Mouse (Mus musculus) heart, embryonic 16.5 days (tissue): ENCODE data around the gene Jakmip3. TPM values are rescaled to one million over a fixed set of nuclear protein-coding genes. Genes with fewer than 3 reads are reported as not detected.
A peak's percentile ranks its signal among the peaks of the same experiment; 100 is the strongest.

Experiments used
- ATAC-seq: fragments of 200-750 bp; cut with Nextera tagmentation; replicated peaks from 2 replicates; pipeline ENCODE4 v1.8.0; 2017; ENCODE audit warnings: moderate number of reproducible peaks; ENCODE audit not compliant: insufficient read depth, low FRiP score; ENCODE audit errors: extremely low read depth
- H3K27ac ChIP-seq: fragments of 300-500 bp; sonication (generic); 2 replicates; pipeline ENCODE4 v1.5.1; 2014; ENCODE audit warnings: mild to moderate bottlenecking, low read length, control low read depth, moderate library complexity
- H3K27me3 ChIP-seq: fragments of 300-500 bp; sonication (generic); 2 replicates; pipeline ENCODE4 v1.6.1; 2014; ENCODE audit warnings: low read length, mixed read lengths; ENCODE audit not compliant: control insufficient read depth, insufficient read depth
- H3K36me3 ChIP-seq: fragments of 300-500 bp; sonication (generic); 2 replicates; pipeline ENCODE4 v1.6.1; 2014; ENCODE audit not compliant: control insufficient read depth, insufficient read depth
- H3K4me1 ChIP-seq: fragments of 300-500 bp; sonication (generic); 2 replicates; pipeline ENCODE4 v1.6.1; 2014; ENCODE audit warnings: low read length, mixed read lengths; ENCODE audit not compliant: control insufficient read depth, insufficient read depth
- H3K4me2 ChIP-seq: fragments of 300-500 bp; sonication (generic); 2 replicates; pipeline ENCODE4 v1.6.1; 2014; ENCODE audit warnings: low read depth, mild to moderate bottlenecking, control low read depth, low read length
- H3K4me3 ChIP-seq: fragments of 300-500 bp; sonication (generic); 2 replicates; pipeline ENCODE4 v1.5.1; 2014; ENCODE audit warnings: mild to moderate bottlenecking, control low read depth, low read length
- H3K9ac ChIP-seq: fragments of 300-500 bp; sonication (generic); 2 replicates; pipeline ENCODE4 v1.6.1; 2014; ENCODE audit warnings: low read length, control low read depth
- H3K9me3 ChIP-seq: fragments of 300-500 bp; sonication (generic); replicated peaks from 2 replicates; pipeline ENCODE4 v1.6.1; 2016; ENCODE audit warnings: low read length; ENCODE audit not compliant: control insufficient read depth
- WGBS: fragments of 180-500 bp; shearing (Covaris S2); extraction: QIAGEN DNeasy Blood & Tissue Kit; methylation state at CpG from one replicate; pipeline ENCODE4 v1.1.7; 2014; 5-methylcytosine and 5-hydroxymethylcytosine counted together
- polyA plus RNA-seq: library from polyadenylated mRNA; unstranded; fragments of >200 nt; fragmentation: Nextera tagmentation; extraction: Ambion mirVana; gene quantifications from 2 replicates; pipeline ENCODE4 v1.2.1, GENCODE M21; 2015

Jakmip3 gene
- polyA plus RNA-seq, 1 experiment from 2014 or later: not detected

- no peaks in the 10 kb centered on the region for H3K36me3 ChIP-seq
- H3K27ac ChIP-seq: no peak overlapping the region
- no peak overlapping the region for H3K4me3 ChIP-seq
- H3K9me3 ChIP-seq: no peaks in the 10 kb centered on the region
- no peak overlapping the region for H3K4me2 ChIP-seq
- 65% methylated on average over 10 of the region's 10 CpGs for WGBS
- H3K9ac ChIP-seq: no peak overlapping the region
- H3K4me1 ChIP-seq: no peaks in the 10 kb centered on the region
- ATAC-seq: no peak
- H3K27me3 ChIP-seq: 0 out of 2 replicates have a peak, but pooled peaks cover 3% of the 10 kb centered on the region
Measured at GRCm38 (mm10) chr7:139103960-139104381, 163.4 kb downstream of the Jakmip3 start.

DNA sequence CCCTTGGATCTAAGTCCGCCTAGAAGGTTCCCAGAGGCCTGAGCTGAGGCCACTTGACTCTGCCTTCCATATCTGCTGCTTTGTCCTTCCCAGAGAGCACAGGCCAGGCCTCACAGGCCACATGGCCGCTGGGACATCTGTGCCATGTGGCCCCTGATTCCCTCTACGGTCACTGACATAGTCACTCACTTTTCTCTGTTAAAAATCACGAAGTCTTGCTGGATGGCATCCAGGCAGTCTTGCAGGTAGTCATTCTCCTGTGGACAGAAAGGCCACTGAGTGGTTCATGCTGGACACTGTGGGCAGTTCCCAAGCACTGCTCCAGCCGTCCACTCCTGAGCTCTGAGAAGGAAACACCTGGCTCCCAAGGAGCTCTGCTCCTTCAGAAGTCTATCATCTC lies 164.5 kb downstream of the Jakmip3 start:
- H3K27me3 ChIP-seq: 0 out of 2 replicates have a peak, but pooled peaks cover 3% of the 10 kb centered on the region
- WGBS: 74% methylated on average over 5 of the region's 5 CpGs
- no peak for ATAC-seq

GRCm38 (mm10) chr7:139105705-139106104 lies 165.2 kb downstream of the Jakmip3 start:
- Histone ChIP-seq H3K9me3 (no peaks in the 10 kb centered on the region), H3K4me3 (no peak overlapping the region), H3K27ac (no peak overlapping the region), H3K27me3 (0 out of 2 replicates have a peak, but pooled peaks cover 3% of the 10 kb centered on the region), H3K4me1 (no peaks in the 10 kb centered on the region), H3K4me2 (no peak overlapping the region), H3K36me3 (no peaks in the 10 kb centered on the region), H3K9ac (no peak overlapping the region)
- ATAC-seq: no peak
- 77% methylated on average over 7 of the region's 7 CpGs for WGBS

More for the DNA sequence above, 164.5 kb downstream of the Jakmip3 start:
- Histone ChIP-seq H3K27ac (no peak overlapping the region), H3K36me3 (no peaks in the 10 kb centered on the region), H3K4me3 (no peak overlapping the region), H3K9ac (no peak overlapping the region), H3K4me2 (no peak overlapping the region), H3K4me1 (no peaks in the 10 kb centered on the region), H3K9me3 (no peaks in the 10 kb centered on the region)

DNA sequence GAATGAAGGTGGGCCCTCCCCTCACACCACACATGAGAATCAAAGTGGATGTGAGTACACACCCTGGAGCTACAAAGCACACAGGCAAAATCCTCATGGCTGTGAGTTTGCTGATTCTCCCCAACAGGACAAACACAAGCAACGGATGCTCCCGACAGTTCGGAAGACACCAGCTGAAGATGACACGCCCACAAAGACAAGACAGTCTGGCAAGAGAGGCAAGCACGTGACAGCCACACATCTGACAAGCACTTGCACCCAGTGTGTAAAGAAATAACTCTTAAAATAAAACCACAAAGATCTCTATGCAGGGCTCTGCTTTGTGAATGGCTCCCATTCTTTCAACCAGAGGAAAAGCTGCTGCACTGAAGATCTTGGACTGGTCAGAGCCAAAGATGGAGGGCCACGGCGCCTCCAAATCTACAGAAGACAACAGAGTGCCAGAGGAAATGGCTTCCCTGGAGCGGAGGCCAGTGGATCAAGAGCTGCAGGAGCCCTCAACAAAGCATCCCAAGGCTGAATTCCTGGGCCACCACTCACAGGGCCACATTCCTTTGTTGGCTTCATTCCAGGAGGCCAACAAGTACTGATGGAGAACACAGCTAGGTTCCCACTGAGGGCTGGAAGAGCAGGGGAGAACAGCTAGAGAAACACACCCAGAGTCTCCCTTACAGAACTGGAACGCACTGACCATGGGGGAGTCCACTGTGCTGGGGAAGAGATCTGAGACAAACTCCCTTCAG lies 167.5 kb downstream of the Jakmip3 start:
- 78% methylated on average over 9 of the region's 9 CpGs for WGBS

GRCm38 (mm10) chr7:139119152-139119774 lies 178.7 kb downstream of the Jakmip3 start:
- H3K36me3 ChIP-seq: no peaks in the 10 kb centered on the region
- no peak overlapping the region for H3K4me3 ChIP-seq
- ATAC-seq: peak; percentile 67
- H3K9me3 ChIP-seq: no peaks in the 10 kb centered on the region
- H3K4me2 ChIP-seq: no peak overlapping the region
- no peaks in the 10 kb centered on the region for H3K27me3 ChIP-seq
- 36% methylated on average over 13 of the region's 13 CpGs for WGBS
- H3K27ac ChIP-seq: no peak overlapping the region
- H3K4me1 ChIP-seq: no peaks in the 10 kb centered on the region
- no peak overlapping the region for H3K9ac ChIP-seq

More for the DNA sequence above, 167.5 kb downstream of the Jakmip3 start:
- no peaks in the 10 kb centered on the region for H3K36me3 ChIP-seq
- peaks cover 2% of the 10 kb centered on the region; the same call in 1 of the 2 replicates for H3K4me1 ChIP-seq
- H3K9me3 ChIP-seq: no peaks in the 10 kb centered on the region
- no peak overlapping the region for H3K4me3 ChIP-seq
- ATAC-seq: no peak
- H3K27ac ChIP-seq: no peak overlapping the region
- 0 out of 2 replicates have a peak, but pooled peaks cover 3% of the 10 kb centered on the region for H3K27me3 ChIP-seq
- H3K9ac ChIP-seq: no peak overlapping the region
- no peak overlapping the region for H3K4me2 ChIP-seq

- Histone ChIP-seq H3K4me2 (no peak overlapping the region), H3K4me1 (no peaks in the 10 kb centered on the region), H3K27me3 (no peaks in the 10 kb centered on the region), H3K4me3 (no peak overlapping the region), H3K36me3 (no peaks in the 10 kb centered on the region), H3K27ac (no peak overlapping the region), H3K9me3 (no peaks in the 10 kb centered on the region), H3K9ac (no peak overlapping the region)
- ATAC-seq: no peak
- WGBS: 39% methylated on average over 2 of the region's 2 CpGs
Measured at GRCm38 (mm10) chr7:139119775-139120153, 179.2 kb downstream of the Jakmip3 start.

GRCm38 (mm10) chr7:139125881-139126280 lies 185.4 kb downstream of the Jakmip3 start:
- no peaks in the 10 kb centered on the region for H3K9me3 ChIP-seq
- H3K27me3 ChIP-seq: no peaks in the 10 kb centered on the region
- 0 out of 2 replicates have a peak, but pooled peaks cover 4% of the 10 kb centered on the region for H3K4me1 ChIP-seq
- WGBS: 68% methylated on average over 4 of the region's 4 CpGs
- H3K4me3 ChIP-seq: no peak overlapping the region
- no peak for ATAC-seq
- H3K4me2 ChIP-seq: no peak overlapping the region
- no peak overlapping the region for H3K27ac ChIP-seq
- no peak overlapping the region for H3K9ac ChIP-seq
- no peaks in the 10 kb centered on the region for H3K36me3 ChIP-seq

GRCm38 (mm10) chr7:139126549-139126948 lies 186.0 kb downstream of the Jakmip3 start:
- H3K9me3 ChIP-seq: no peaks in the 10 kb centered on the region
- H3K4me2 ChIP-seq: no peak overlapping the region
- H3K27me3 ChIP-seq: no peaks in the 10 kb centered on the region
- WGBS: 60% methylated on average over 7 of the region's 7 CpGs
- no peak overlapping the region for H3K4me3 ChIP-seq
- no peaks in the 10 kb centered on the region for H3K36me3 ChIP-seq
- 0 out of 2 replicates have a peak, but pooled peaks cover 4% of the 10 kb centered on the region for H3K4me1 ChIP-seq
- H3K27ac ChIP-seq: no peak overlapping the region
- ATAC-seq: no peak
- no peak overlapping the region for H3K9ac ChIP-seq

- Histone ChIP-seq H3K27ac (no peak overlapping the region), H3K4me1 (peaks cover 7% of the 10 kb centered on the region; the same call in 1 of the 2 replicates), H3K9me3 (no peaks in the 10 kb centered on the region), H3K4me3 (no peak overlapping the region), H3K9ac (no peak overlapping the region), H3K27me3 (no peaks in the 10 kb centered on the region), H3K36me3 (no peaks in the 10 kb centered on the region), H3K4me2 (no peak overlapping the region)
- no peak for ATAC-seq
- WGBS: 77% methylated on average over 4 of the region's 4 CpGs
Measured at GRCm38 (mm10) chr7:139128994-139129393, 188.5 kb downstream of the Jakmip3 start.
